Mouse (Mus musculus) hindbrain, embryonic 10.5 days (tissue): Measurements from ENCODE around the gene Ift43. TPM values are rescaled to one million over a fixed set of nuclear protein-coding genes. Genes with fewer than 3 reads are reported as not detected.
A peak's percentile ranks its signal among the peaks of the same experiment; 100 is the strongest.

Experiments used
- DNase-seq: peaks from one replicate; pipeline ENCODE4 v3.0.0-alpha.2; 2017; ENCODE audit warnings: low spot score
- H3K27ac ChIP-seq: fragments of 300-500 bp; sonication (generic); 2 replicates; pipeline ENCODE4 v1.5.1; 2016; ENCODE audit warnings: mild to moderate bottlenecking, moderate library complexity
- H3K27me3 ChIP-seq: fragments of 300-500 bp; sonication (generic); 2 replicates; pipeline ENCODE4 v1.6.1; 2016; ENCODE audit warnings: mild to moderate bottlenecking; ENCODE audit not compliant: poor library complexity, insufficient read depth, severe bottlenecking
- H3K36me3 ChIP-seq: fragments of 300-500 bp; sonication (generic); 2 replicates; pipeline ENCODE4 v1.6.1; 2016; ENCODE audit warnings: mild to moderate bottlenecking, moderate library complexity
- H3K4me1 ChIP-seq: fragments of 300-500 bp; sonication (generic); replicated peaks from 2 replicates; pipeline ENCODE4 v1.6.1; 2016; ENCODE audit warnings: mild to moderate bottlenecking
- H3K4me3 ChIP-seq: fragments of 300-500 bp; sonication (generic); 2 replicates; pipeline ENCODE4 v1.5.1; 2016; ENCODE audit warnings: mild to moderate bottlenecking, moderate library complexity
- H3K9me3 ChIP-seq: fragments of 300-500 bp; sonication (generic); 2 replicates; pipeline ENCODE4 v1.6.1; 2016; ENCODE audit warnings: mild to moderate bottlenecking, moderate library complexity
- WGBS: fragments of 180-500 bp; shearing (Covaris S2); methylation state at CpG from one replicate; pipeline ENCODE4 v1.1.7; 2016; 5-methylcytosine and 5-hydroxymethylcytosine counted together
- polyA plus RNA-seq: library from polyadenylated mRNA; unstranded; fragments of >200 nt; fragmentation: Nextera tagmentation; extraction: Ambion mirVana; gene quantifications from 2 replicates; pipeline ENCODE4 v1.2.1, GENCODE M21; 2016

Gene Ift43
- polyA plus RNA-seq, 1 experiment from 2014 or later: 94.1 TPM

- peaks cover 16% of the 10 kb centered on the region for H3K4me1 ChIP-seq
- no peaks in the 10 kb centered on the region for H3K9me3 ChIP-seq
- 90% methylated on average over 6 of the region's 6 CpGs for WGBS
- no peak for DNase-seq
- H3K4me3 ChIP-seq: no peak overlapping the region
- no peaks in the 10 kb centered on the region for H3K27me3 ChIP-seq
- peaks cover 29% of the 10 kb centered on the region for H3K36me3 ChIP-seq
- H3K27ac ChIP-seq: no peak overlapping the region
These were observed 65.9 kb downstream of the Ift43 start for GRCm38 (mm10) chr12:86148271-86148670.

DNA sequence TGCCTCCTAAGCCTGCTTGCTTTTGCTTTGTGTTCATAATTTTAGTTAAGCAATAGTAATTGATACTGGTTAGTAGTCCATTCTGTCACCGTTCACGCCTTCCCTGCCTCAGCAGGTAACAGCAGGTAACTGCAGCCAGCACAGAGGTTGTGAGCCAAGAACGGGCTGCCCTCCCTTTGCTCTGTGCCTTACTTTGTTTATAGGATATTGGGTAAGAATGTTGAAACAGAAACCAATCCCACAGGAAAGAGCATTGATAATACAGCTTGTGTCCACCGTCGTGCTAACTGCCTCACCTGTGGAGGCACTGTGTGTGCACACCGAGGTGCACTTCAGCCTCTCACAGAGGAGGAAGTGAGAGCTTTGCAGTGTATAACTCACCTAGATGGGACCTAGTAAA is 66.7 kb downstream of the Ift43 start:
- no peak for DNase-seq
- no peak overlapping the region for H3K4me3 ChIP-seq
- H3K4me1 ChIP-seq: peaks cover 22% of the 10 kb centered on the region
- no peak overlapping the region for H3K27ac ChIP-seq
- H3K36me3 ChIP-seq: peaks cover 29% of the 10 kb centered on the region
- H3K9me3 ChIP-seq: no peaks in the 10 kb centered on the region
- H3K27me3 ChIP-seq: no peaks in the 10 kb centered on the region
- 87% methylated on average over 6 of the region's 6 CpGs for WGBS

GRCm38 (mm10) chr12:86151941-86152340 is 69.6 kb downstream of the Ift43 start:
- H3K4me3 ChIP-seq: no peak overlapping the region
- peaks cover 27% of the 10 kb centered on the region for H3K4me1 ChIP-seq
- 75% methylated on average over 12 of the region's 12 CpGs for WGBS
- H3K27ac ChIP-seq: no peak overlapping the region
- peaks cover 20% of the 10 kb centered on the region for H3K36me3 ChIP-seq
- no peaks in the 10 kb centered on the region for H3K9me3 ChIP-seq
- no peak for DNase-seq
- no peaks in the 10 kb centered on the region for H3K27me3 ChIP-seq

- 70% methylated on average over 12 of the region's 12 CpGs for WGBS
- Histone ChIP-seq H3K4me1 (peaks cover 39% of the 10 kb centered on the region), H3K27ac (peak overlapping the region; percentile 71), H3K36me3 (peaks cover 13% of the 10 kb centered on the region), H3K4me3 (no peak overlapping the region), H3K27me3 (no peaks in the 10 kb centered on the region), H3K9me3 (no peaks in the 10 kb centered on the region)
- no peak for DNase-seq
These were observed 71.0 kb downstream of the Ift43 start for GRCm38 (mm10) chr12:86153213-86153957.

DNA sequence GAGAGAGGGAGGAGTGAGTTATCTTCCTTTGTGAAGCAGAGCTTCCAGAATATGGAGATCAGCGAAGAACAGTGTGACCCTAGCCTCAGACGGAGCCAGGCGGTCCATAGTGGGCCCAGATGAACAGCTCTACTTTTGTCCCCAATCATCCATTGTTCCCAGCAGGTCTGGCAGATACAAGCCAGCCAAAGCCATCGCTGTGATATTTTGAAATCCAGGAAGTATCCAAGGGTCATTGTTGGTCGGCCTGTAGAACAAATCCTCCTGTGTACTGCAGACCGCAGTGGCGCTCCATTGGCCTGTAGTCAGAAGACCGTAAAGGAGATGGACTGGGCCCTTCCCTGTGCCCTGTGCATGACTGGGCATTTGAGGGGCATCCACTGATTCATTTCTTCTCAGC is 72.8 kb downstream of the Ift43 start:
- 0 out of 2 replicates have a peak overlapping the region, but pooled peaks have one; percentile 8 for H3K27ac ChIP-seq
- DNase-seq: no peak
- 87% methylated on average over 8 of the region's 8 CpGs for WGBS
- H3K9me3 ChIP-seq: no peaks in the 10 kb centered on the region; the same call in 1 of the 2 replicates
- peaks cover 52% of the 10 kb centered on the region for H3K4me1 ChIP-seq
- H3K36me3 ChIP-seq: peaks cover 6% of the 10 kb centered on the region
- no peaks in the 10 kb centered on the region for H3K27me3 ChIP-seq
- no peak overlapping the region for H3K4me3 ChIP-seq

- peaks cover 17% of the 10 kb centered on the region for H3K36me3 ChIP-seq
- H3K9me3 ChIP-seq: peaks cover 7% of the 10 kb centered on the region; the same call in 1 of the 2 replicates
- H3K4me3 ChIP-seq: no peak overlapping the region
- H3K27ac ChIP-seq: no peak overlapping the region
- 84% methylated on average over 8 of the region's 8 CpGs for WGBS
- peaks cover 51% of the 10 kb centered on the region for H3K4me1 ChIP-seq
- peaks cover 5% of the 10 kb centered on the region; the same call in 1 of the 2 replicates for H3K27me3 ChIP-seq
- no peak for DNase-seq
These were observed 74.8 kb downstream of the Ift43 start for GRCm38 (mm10) chr12:86157166-86157565.

GRCm38 (mm10) chr12:86157894-86158444 is 75.6 kb downstream of the Ift43 start:
- Histone ChIP-seq H3K4me1 (peaks cover 51% of the 10 kb centered on the region), H3K27ac (peak overlapping the region; percentile 68), H3K27me3 (peaks cover 5% of the 10 kb centered on the region; the same call in 1 of the 2 replicates), H3K9me3 (peaks cover 7% of the 10 kb centered on the region; the same call in 1 of the 2 replicates), H3K4me3 (no peak overlapping the region), H3K36me3 (peaks cover 17% of the 10 kb centered on the region)
- WGBS: 35% methylated on average over 8 of the region's 8 CpGs
- DNase-seq: peak; percentile 17

GRCm38 (mm10) chr12:86158689-86159483 is 76.5 kb downstream of the Ift43 start:
- Histone ChIP-seq H3K27me3 (peaks cover 5% of the 10 kb centered on the region; the same call in 1 of the 2 replicates), H3K4me1 (peaks cover 51% of the 10 kb centered on the region), H3K9me3 (peaks cover 7% of the 10 kb centered on the region; the same call in 1 of the 2 replicates), H3K27ac (peak overlapping the region; percentile 68), H3K36me3 (peaks cover 17% of the 10 kb centered on the region), H3K4me3 (no peak overlapping the region)
- DNase-seq: no peak
- 78% methylated on average over 20 of the region's 20 CpGs for WGBS

GRCm38 (mm10) chr12:86161436-86161835 is 79.1 kb downstream of the Ift43 start:
- Histone ChIP-seq H3K4me3 (no peak overlapping the region), H3K36me3 (peaks cover 17% of the 10 kb centered on the region), H3K9me3 (peaks cover 7% of the 10 kb centered on the region; the same call in 1 of the 2 replicates), H3K27ac (peak overlapping the region; percentile 89; the same call in 1 of the 2 replicates), H3K27me3 (peaks cover 5% of the 10 kb centered on the region; the same call in 1 of the 2 replicates), H3K4me1 (peaks cover 63% of the 10 kb centered on the region)
- no peak for DNase-seq
- WGBS: 96% methylated on average over 6 of the region's 6 CpGs

GRCm38 (mm10) chr12:86161942-86162341 is 79.6 kb downstream of the Ift43 start:
- DNase-seq: no peak
- WGBS: 93% methylated on average over 5 of the region's 5 CpGs
- peaks cover 68% of the 10 kb centered on the region for H3K4me1 ChIP-seq
- peak overlapping the region; percentile 89 for H3K27ac ChIP-seq
- H3K9me3 ChIP-seq: peaks cover 7% of the 10 kb centered on the region; the same call in 1 of the 2 replicates
- H3K36me3 ChIP-seq: peaks cover 17% of the 10 kb centered on the region
- H3K27me3 ChIP-seq: peaks cover 5% of the 10 kb centered on the region; the same call in 1 of the 2 replicates
- H3K4me3 ChIP-seq: no peak overlapping the region

GRCm38 (mm10) chr12:86162890-86163816 is 80.8 kb downstream of the Ift43 start:
- Histone ChIP-seq H3K4me3 (peak overlapping the region; percentile 18; the same call in 1 of the 2 replicates), H3K4me1 (peaks cover 71% of the 10 kb centered on the region), H3K27me3 (peaks cover 5% of the 10 kb centered on the region; the same call in 1 of the 2 replicates), H3K9me3 (peaks cover 7% of the 10 kb centered on the region; the same call in 1 of the 2 replicates), H3K27ac (peak overlapping the region; percentile 89), H3K36me3 (peaks cover 17% of the 10 kb centered on the region)
- WGBS: 8% methylated on average over 12 of the region's 12 CpGs
- peak; percentile 51 for DNase-seq

- H3K27ac ChIP-seq: peak overlapping the region; percentile 35
- H3K4me3 ChIP-seq: no peak overlapping the region
- H3K9me3 ChIP-seq: no peaks in the 10 kb centered on the region
- peaks cover 7% of the 10 kb centered on the region for H3K27me3 ChIP-seq
- peaks cover 6% of the 10 kb centered on the region for H3K36me3 ChIP-seq
- DNase-seq: no peak
- peaks cover 70% of the 10 kb centered on the region for H3K4me1 ChIP-seq
- 51% methylated on average over 2 of the region's 2 CpGs for WGBS
These were observed 83.9 kb downstream of the Ift43 start for GRCm38 (mm10) chr12:86166244-86166643.
